Mouse (Mus musculus) G1E (cell line): ENCODE results near the gene Rnf26.

ENCODE experiments used
- CTCF ChIP-seq: IDR thresholded peaks from 2 replicates; pipeline ENCODE4 v1.5.1; 2012; ENCODE audit warnings: low read depth, low read length, inconsistent platforms, mixed read lengths
- GATA1 ChIP-seq: IDR thresholded peaks from 2 replicates; pipeline ENCODE4 v1.6.1; 2012; ENCODE audit warnings: borderline replicate concordance, low read length, inconsistent platforms, mixed read lengths

DNA sequence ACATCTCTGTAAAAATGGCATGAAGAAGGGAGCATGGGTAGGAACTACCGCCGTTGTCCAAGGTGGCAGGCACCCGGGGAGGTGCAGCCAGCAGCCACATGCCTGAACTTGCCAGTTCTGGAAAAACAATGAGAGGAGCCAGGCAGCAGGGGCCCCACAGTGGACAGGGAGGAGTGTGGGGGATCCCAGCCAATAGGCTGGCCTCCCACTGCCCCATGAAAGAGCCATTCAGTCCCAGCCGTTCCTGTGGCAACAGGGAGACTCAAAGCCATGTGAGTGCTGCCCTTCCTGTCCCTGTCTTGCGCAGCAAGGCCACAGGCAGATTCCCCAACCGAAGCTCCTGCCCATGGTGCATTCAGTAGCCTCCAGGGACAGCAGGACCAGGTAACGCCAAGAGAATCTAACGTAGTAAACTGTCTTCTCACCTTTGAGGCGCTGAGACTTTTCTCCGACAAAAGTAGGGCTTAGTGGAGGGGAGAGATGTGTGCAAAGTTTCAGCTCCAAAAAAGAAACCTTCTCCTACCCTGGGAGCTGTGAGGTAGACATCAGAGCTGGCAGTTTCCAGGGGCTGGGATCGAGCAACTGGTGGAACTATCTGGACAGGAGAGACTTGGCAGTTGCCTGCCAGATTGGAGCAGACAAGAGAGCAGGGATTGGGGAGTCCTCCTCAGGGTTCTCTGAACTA, 41.3 kb downstream of the Rnf26 start:
- no peak for TF ChIP-seq CTCF
- no peak for TF ChIP-seq GATA1
